Mouse (Mus musculus): ENCODE results near the gene Pcp2. TPM values are rescaled to one million over a fixed set of nuclear protein-coding genes. Genes with fewer than 3 reads are reported as not detected.

The Pcp2 gene
- polyA plus RNA-seq, 1 experiment from 2014 or later: 0.07 TPM

DNA sequence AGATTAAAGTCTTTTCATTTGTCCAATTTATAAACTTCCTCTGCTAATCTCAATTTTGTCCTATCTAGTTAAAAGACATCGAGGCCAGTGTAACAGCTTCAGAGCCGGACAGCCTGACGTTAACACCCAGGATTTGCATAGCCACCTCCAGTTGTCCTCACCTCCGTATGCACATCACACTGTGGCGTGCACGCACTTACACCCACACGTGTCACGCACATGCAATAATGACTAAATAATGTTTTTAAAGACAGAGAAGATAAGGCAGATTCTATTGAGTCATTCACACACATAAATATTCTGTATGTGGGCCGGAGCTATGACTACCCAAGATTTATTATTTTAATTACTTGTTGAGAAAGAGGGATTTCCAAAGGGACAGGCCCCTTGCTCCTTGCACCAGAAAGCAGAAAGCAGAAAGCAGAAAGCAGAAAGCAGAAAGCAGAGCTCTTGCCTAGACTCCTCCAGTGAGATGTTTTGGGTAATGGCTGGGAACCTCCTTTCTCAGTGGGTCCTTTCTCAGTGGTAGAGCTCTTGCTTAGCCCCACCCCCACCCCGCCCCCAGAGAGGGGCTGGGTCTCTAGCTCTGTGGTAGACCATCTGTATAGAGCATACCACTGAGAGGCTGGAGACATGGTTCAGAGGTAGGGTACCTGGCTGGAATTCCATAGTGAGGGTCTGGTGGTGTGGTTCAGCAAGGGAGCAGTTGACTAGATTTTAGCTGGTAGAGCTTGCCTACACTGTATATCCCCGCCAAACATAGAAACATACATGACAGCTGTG, 29.6 kb upstream of the Pcp2 start:
- Histone ChIP-seq H3K9me3 (replicated peaks; ENCODE audit: control insufficient read depth, low read length) (no peaks in the 10 kb centered on the region), H3K4me1 (ENCODE audit: control insufficient read depth, low read depth, low read length) (no peaks in the 10 kb centered on the region), H3K27me3 (ENCODE audit: control insufficient read depth, insufficient read depth, low read depth, low read length) (no peaks in the 10 kb centered on the region), H3K9ac (ENCODE audit: low read depth, low read length) (no peak overlapping the region), H3K27ac (ENCODE audit: low read length) (no peak overlapping the region), H3K4me3 (ENCODE audit: low read depth, low read length) (no peak overlapping the region), H3K36me3 (ENCODE audit: control insufficient read depth, insufficient read depth) (no peaks in the 10 kb centered on the region), H3K4me2 (ENCODE audit: low read depth, low read length) (no peak overlapping the region)
- no peak for ATAC-seq (ENCODE audit: low read depth)
- WGBS (ENCODE audit: insufficient replicate concordance): 68% methylated on average over 11 of the region's 11 CpGs

DNA sequence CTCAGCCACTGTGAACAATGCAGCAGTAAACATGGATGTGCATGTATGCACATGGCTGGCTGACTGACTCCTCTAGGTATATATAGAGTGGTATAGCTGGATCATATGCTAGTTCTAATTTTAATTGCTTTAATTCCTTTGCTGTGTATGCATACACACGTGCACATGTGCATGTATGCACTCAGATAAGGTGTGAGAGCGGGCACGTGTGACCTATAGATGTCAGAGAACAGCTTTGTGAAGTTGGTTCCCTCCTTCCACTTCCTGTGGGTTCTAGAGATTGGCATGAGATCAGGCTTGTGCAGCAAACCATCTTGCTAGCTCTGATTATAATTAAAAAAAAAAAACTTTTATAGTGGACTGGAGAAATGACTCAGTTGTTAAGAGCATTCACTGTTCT, 27.5 kb upstream of the Pcp2 start:
- Histone ChIP-seq H3K4me2 (ENCODE audit: low read depth, low read length) (no peak overlapping the region), H3K36me3 (ENCODE audit: control insufficient read depth, insufficient read depth) (no peaks in the 10 kb centered on the region), H3K9ac (ENCODE audit: low read depth, low read length) (no peak overlapping the region), H3K9me3 (replicated peaks; ENCODE audit: control insufficient read depth, low read length) (no peaks in the 10 kb centered on the region), H3K4me3 (ENCODE audit: low read depth, low read length) (no peak overlapping the region), H3K27ac (ENCODE audit: low read length) (no peak overlapping the region), H3K27me3 (ENCODE audit: control insufficient read depth, insufficient read depth, low read depth, low read length) (no peaks in the 10 kb centered on the region), H3K4me1 (ENCODE audit: control insufficient read depth, low read depth, low read length) (no peaks in the 10 kb centered on the region)
- ATAC-seq (ENCODE audit: low read depth): no peak
- 29% methylated on average over 3 of the region's 3 CpGs for WGBS (ENCODE audit: insufficient replicate concordance)

GRCm38 (mm10) chr8:3648990-3649389, 23.6 kb upstream of the Pcp2 start:
- Histone ChIP-seq H3K4me1 (ENCODE audit: control insufficient read depth, low read depth, low read length) (no peaks in the 10 kb centered on the region; the same call in 1 of the 2 replicates), H3K9me3 (replicated peaks; ENCODE audit: control insufficient read depth, low read length) (no peaks in the 10 kb centered on the region), H3K4me3 (ENCODE audit: low read depth, low read length) (no peak overlapping the region), H3K9ac (ENCODE audit: low read depth, low read length) (no peak overlapping the region), H3K27me3 (ENCODE audit: control insufficient read depth, insufficient read depth, low read depth, low read length) (no peaks in the 10 kb centered on the region), H3K4me2 (ENCODE audit: low read depth, low read length) (peak overlapping the region; percentile 10; the same call in 1 of the 2 replicates), H3K27ac (ENCODE audit: low read length) (no peak overlapping the region), H3K36me3 (ENCODE audit: control insufficient read depth, insufficient read depth) (no peaks in the 10 kb centered on the region)
- ATAC-seq (ENCODE audit: low read depth): no peak
- 33% methylated on average over 1 of the region's 1 CpGs for WGBS (ENCODE audit: insufficient replicate concordance)

DNA sequence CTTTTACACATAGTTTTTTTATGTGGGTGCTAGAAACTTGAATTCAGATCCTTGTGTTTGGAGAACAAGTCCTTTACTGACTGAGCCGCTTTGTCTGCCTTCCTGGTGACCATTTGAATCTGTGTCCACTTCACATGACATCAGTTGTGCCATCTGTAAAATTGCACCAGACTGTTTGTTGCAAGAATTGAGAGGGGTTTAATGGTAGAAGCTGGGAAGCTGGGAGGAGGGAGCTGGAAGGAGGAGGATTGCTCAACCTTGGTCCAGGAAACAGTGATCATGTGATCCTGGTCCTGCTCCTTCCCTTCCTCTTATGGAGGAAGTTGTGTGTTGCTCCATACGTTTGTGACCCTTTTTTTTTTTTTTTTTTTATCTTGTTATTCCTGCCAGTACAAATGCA, 22.9 kb upstream of the Pcp2 start:
- no peak overlapping the region for H3K4me2 ChIP-seq (ENCODE audit: low read depth, low read length)

GRCm38 (mm10) chr8:3647561-3647960, 22.2 kb upstream of the Pcp2 start:
- ATAC-seq (ENCODE audit: low read depth): no peak
- no peak overlapping the region for H3K9ac ChIP-seq (ENCODE audit: low read depth, low read length)
- H3K4me2 ChIP-seq (ENCODE audit: low read depth, low read length): no peak overlapping the region
- H3K27ac ChIP-seq (ENCODE audit: low read length): peak overlapping the region; percentile 37; the same call in 1 of the 2 replicates
- no peaks in the 10 kb centered on the region for H3K36me3 ChIP-seq (ENCODE audit: control insufficient read depth, insufficient read depth)
- H3K4me3 ChIP-seq (ENCODE audit: low read depth, low read length): no peak overlapping the region
- 51% methylated on average over 4 of the region's 4 CpGs for WGBS (ENCODE audit: insufficient replicate concordance)
- no peaks in the 10 kb centered on the region for H3K9me3 ChIP-seq (replicated peaks; ENCODE audit: control insufficient read depth, low read length)
- no peaks in the 10 kb centered on the region for H3K27me3 ChIP-seq (ENCODE audit: control insufficient read depth, insufficient read depth, low read depth, low read length)
- H3K4me1 ChIP-seq (ENCODE audit: control insufficient read depth, low read depth, low read length): no peaks in the 10 kb centered on the region; the same call in 1 of the 2 replicates

More for the DNA sequence above, 22.9 kb upstream of the Pcp2 start:
- peak overlapping the region; percentile 37; the same call in 1 of the 2 replicates for H3K27ac ChIP-seq (ENCODE audit: low read length)
- H3K4me3 ChIP-seq (ENCODE audit: low read depth, low read length): no peak overlapping the region
- ATAC-seq (ENCODE audit: low read depth): no peak
- no peaks in the 10 kb centered on the region for H3K9me3 ChIP-seq (replicated peaks; ENCODE audit: control insufficient read depth, low read length)
- WGBS (ENCODE audit: insufficient replicate concordance): 26% methylated on average over 2 of the region's 2 CpGs
- H3K27me3 ChIP-seq (ENCODE audit: control insufficient read depth, insufficient read depth, low read depth, low read length): no peaks in the 10 kb centered on the region
- no peaks in the 10 kb centered on the region; the same call in 1 of the 2 replicates for H3K4me1 ChIP-seq (ENCODE audit: control insufficient read depth, low read depth, low read length)
- H3K36me3 ChIP-seq (ENCODE audit: control insufficient read depth, insufficient read depth): no peaks in the 10 kb centered on the region
- H3K9ac ChIP-seq (ENCODE audit: low read depth, low read length): no peak overlapping the region

GRCm38 (mm10) chr8:3646824-3647531, 21.6 kb upstream of the Pcp2 start:
- no peak for ATAC-seq (ENCODE audit: low read depth)
- WGBS (ENCODE audit: insufficient replicate concordance): 61% methylated on average over 6 of the region's 6 CpGs
- no peak overlapping the region for H3K9ac ChIP-seq (ENCODE audit: low read depth, low read length)
- H3K4me2 ChIP-seq (ENCODE audit: low read depth, low read length): no peak overlapping the region
- H3K36me3 ChIP-seq (ENCODE audit: control insufficient read depth, insufficient read depth): no peaks in the 10 kb centered on the region
- H3K4me1 ChIP-seq (ENCODE audit: control insufficient read depth, low read depth, low read length): no peaks in the 10 kb centered on the region; the same call in 1 of the 2 replicates
- no peak overlapping the region for H3K27ac ChIP-seq (ENCODE audit: low read length)
- H3K27me3 ChIP-seq (ENCODE audit: control insufficient read depth, insufficient read depth, low read depth, low read length): no peaks in the 10 kb centered on the region
- H3K4me3 ChIP-seq (ENCODE audit: low read depth, low read length): no peak overlapping the region
- H3K9me3 ChIP-seq (replicated peaks; ENCODE audit: control insufficient read depth, low read length): no peaks in the 10 kb centered on the region

- 14% methylated on average over 5 of the region's 5 CpGs for WGBS (ENCODE audit: insufficient replicate concordance)
- H3K9ac ChIP-seq (ENCODE audit: low read depth, low read length): no peak overlapping the region
These were observed 20.5 kb upstream of the Pcp2 start for GRCm38 (mm10) chr8:3645804-3646203.

DNA sequence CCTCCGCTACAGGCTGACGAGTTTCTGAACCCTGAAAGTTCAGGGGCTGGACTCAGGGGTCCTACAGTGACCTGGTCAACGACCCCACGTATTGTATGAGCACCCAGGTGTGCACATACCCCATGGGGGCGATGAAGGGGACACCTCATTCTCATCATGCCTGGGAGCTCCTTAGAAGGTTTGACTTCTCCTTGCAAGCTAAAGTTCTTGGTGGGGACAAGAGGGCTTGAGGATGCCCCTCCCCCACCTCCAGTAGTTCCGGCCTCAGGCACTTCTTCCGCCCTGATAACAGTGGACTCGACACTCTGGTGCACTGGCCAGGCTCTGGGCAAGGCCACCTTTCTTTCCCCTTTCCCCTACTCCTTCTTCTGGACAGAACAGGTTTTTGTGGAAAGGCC, 6.1 kb upstream of the Pcp2 start:
- peak overlapping the region; percentile 82 for H3K4me2 ChIP-seq (ENCODE audit: low read depth, low read length)
- H3K4me3 ChIP-seq (ENCODE audit: low read depth, low read length): peak overlapping the region; percentile 84
- peak overlapping the region; percentile 16; the same call in 1 of the 2 replicates for H3K27ac ChIP-seq (ENCODE audit: low read length)
- H3K9me3 ChIP-seq (replicated peaks; ENCODE audit: control insufficient read depth, low read length): no peaks in the 10 kb centered on the region
- ATAC-seq (ENCODE audit: low read depth): peak; percentile 58
- peaks cover 13% of the 10 kb centered on the region for H3K4me1 ChIP-seq (ENCODE audit: control insufficient read depth, low read depth, low read length)
- WGBS (ENCODE audit: insufficient replicate concordance): 5% methylated on average over 8 of the region's 8 CpGs
- no peaks in the 10 kb centered on the region; the same call in none of the 2 replicates for H3K27me3 ChIP-seq (ENCODE audit: control insufficient read depth, insufficient read depth, low read depth, low read length)
- H3K9ac ChIP-seq (ENCODE audit: low read depth, low read length): peak overlapping the region; percentile 85
- peaks cover 15% of the 10 kb centered on the region for H3K36me3 ChIP-seq (ENCODE audit: control insufficient read depth, insufficient read depth)

More at GRCm38 (mm10) chr8:3645804-3646203, 20.5 kb upstream of the Pcp2 start:
- no peak overlapping the region for H3K4me3 ChIP-seq (ENCODE audit: low read depth, low read length)
- H3K4me1 ChIP-seq (ENCODE audit: control insufficient read depth, low read depth, low read length): no peaks in the 10 kb centered on the region; the same call in 1 of the 2 replicates
- H3K27ac ChIP-seq (ENCODE audit: low read length): no peak overlapping the region
- H3K27me3 ChIP-seq (ENCODE audit: control insufficient read depth, insufficient read depth, low read depth, low read length): no peaks in the 10 kb centered on the region
- no peaks in the 10 kb centered on the region for H3K9me3 ChIP-seq (replicated peaks; ENCODE audit: control insufficient read depth, low read length)
- no peak overlapping the region for H3K4me2 ChIP-seq (ENCODE audit: low read depth, low read length)
- H3K36me3 ChIP-seq (ENCODE audit: control insufficient read depth, insufficient read depth): 0 out of 2 replicates have a peak, but pooled peaks cover 6% of the 10 kb centered on the region
- peak; percentile 83 for ATAC-seq (ENCODE audit: low read depth)
